Mouse (Mus musculus): ENCODE measurements around the gene Rnf43.

Rnf43 gene

GRCm38 (mm10) chr11:87678545-87678944 lies 16.0 kb downstream of the Rnf43 start:
- WGBS: 88% methylated on average over 4 of the region's 4 CpGs

GRCm38 (mm10) chr11:87678976-87679375 lies 16.5 kb downstream of the Rnf43 start:
- 90% methylated on average over 7 of the region's 7 CpGs for WGBS

DNA sequence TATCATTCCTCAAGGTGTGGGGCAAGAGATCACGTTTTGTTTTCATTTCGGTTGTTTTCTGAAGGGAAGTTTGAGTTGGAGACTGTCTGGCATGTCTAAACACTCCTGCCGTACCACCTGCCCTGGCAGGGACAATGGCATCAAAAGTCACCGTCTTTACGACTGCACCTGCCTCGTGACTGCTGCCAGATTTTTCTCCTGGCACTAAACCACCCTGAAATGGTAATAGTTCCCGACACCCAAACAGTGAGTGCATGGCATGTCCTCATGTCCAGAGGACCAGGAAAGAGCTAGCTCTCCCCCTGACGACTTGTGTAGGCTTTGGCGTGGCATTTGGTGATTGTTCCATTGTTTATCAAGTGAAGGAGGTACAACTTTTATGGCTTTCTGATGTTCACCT lies 18.3 kb downstream of the Rnf43 start:
- WGBS: 85% methylated on average over 9 of the region's 9 CpGs

GRCm38 (mm10) chr11:87682096-87682495 lies 19.6 kb downstream of the Rnf43 start:
- WGBS: 92% methylated on average over 12 of the region's 12 CpGs

GRCm38 (mm10) chr11:87682838-87683571 lies 20.5 kb downstream of the Rnf43 start:
- WGBS: 65% methylated on average over 13 of the region's 13 CpGs

DNA sequence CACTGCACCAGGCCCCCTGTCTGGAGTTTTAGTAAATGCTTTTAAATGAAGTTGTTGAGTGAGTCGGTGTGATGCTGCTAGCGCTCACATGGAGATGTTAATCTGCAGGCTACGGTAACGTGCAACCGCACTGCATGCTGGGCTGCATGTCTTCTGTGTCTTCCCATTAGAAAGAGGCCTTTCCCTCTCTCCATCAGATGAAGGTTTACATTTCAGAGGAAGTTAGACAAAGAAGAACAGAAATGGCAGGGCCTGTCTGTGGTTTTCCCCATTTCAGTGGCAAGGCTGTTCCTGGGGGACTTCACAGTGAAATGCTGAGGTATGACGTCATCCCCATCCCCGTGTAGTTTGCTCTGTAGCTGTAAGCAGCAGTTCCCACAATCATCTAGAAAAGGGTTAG lies 23.9 kb downstream of the Rnf43 start:
- WGBS: 70% methylated on average over 7 of the region's 7 CpGs

DNA sequence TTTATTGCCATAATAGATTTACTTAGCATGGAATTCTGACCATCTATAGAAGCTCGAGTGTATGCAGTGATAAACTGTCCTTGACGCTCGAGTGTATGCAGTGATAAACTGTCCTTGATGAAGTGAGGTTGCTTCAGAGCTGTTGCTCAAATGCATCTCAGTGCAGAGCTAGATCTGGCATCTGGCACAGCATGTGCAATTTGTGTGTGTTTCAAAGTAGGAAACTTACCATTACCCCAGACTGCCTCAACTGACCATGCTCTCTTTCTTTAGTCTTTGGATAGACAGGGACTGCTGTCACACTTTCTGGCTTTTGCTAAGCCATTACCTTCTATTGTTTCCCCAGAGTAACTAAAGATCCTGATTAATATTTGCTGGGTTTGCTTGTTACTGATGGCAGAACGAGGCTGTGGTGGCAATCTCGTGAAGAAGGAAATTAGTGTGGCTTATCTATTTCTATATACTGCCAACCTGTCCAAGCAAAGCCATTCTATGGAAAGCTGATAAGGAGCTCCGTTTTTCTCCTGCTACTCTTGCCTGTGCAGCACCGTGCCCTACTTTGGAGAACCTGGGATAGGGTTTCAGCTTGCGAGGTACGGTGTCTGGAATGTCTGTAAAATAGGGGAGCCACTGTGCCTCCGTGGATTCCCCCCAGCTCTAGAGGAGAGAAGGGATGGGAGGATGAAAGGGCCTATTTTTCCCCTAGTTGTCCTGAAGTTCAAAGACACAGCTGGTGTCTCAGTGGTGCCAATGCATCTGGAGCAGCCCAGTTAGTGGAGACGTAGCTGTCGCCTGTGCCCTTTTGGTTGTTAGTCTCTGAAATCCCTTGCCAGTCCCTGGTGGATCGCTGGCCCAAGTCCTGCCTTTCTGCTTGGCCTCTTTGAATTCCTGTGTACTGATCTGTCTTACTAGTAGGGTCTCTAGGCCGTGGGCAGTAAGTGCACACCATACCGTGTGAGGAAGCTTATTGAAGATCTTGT lies 25.0 kb downstream of the Rnf43 start:
- 74% methylated on average over 15 of the region's 15 CpGs for WGBS

- 85% methylated on average over 11 of the region's 11 CpGs for WGBS
Measured at GRCm38 (mm10) chr11:87688478-87689203, 26.1 kb downstream of the Rnf43 start.

DNA sequence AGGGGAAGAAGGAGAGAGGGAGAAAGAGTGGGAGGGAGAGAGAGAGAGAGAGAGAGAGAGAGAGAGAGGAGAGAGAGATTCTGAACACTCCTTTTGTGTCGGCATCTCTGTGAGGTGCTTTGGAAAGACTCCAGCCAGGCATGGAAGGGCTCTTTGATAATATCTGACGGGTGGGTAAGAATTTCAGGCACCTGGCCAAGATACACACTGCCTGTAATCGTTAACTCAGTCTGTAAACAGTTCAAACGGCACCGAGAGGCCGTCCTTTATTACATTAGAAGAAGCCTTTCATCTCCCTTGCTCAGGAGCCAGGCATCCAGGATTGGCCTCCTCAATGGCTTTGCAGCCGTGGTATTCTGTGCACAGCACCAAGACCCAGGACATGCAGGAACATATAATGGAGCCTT lies 26.9 kb downstream of the Rnf43 start:
- WGBS: 44% methylated on average over 7 of the region's 7 CpGs

DNA sequence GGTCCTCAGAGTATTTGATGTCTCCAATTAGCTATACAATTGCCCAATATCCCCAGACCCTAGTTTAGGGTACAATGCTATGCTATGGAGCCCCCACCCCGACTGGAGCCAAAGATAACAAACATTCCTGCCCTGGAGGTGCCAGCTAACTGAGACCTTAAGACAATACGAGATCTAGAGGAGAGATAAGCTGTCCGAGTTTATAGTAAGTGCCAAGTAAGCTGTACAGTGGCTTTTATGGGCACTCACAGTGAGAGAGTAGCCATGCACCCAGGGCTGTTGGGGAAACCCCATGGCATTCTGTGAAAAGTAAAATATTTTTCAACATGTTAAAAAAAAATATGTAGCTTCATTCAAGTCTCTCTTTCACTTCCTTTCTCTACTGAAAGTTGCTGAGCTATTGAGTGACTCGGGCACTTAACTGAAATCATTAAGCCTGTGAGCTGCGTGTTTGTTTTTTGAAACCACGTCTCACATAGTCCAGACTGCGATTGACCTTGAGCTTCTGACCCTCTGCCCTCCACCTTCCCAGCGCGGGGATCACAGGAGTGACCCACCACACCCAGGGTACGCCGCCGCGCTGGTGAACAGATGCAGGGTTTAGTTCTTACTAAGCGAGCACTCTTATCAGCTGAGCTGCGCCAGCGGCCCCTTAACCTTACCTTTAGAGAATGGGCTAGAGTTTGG lies 27.7 kb downstream of the Rnf43 start:
- 77% methylated on average over 16 of the region's 16 CpGs for WGBS

- 88% methylated on average over 14 of the region's 14 CpGs for WGBS
Measured at GRCm38 (mm10) chr11:87697131-87697682, 34.7 kb downstream of the Rnf43 start.

DNA sequence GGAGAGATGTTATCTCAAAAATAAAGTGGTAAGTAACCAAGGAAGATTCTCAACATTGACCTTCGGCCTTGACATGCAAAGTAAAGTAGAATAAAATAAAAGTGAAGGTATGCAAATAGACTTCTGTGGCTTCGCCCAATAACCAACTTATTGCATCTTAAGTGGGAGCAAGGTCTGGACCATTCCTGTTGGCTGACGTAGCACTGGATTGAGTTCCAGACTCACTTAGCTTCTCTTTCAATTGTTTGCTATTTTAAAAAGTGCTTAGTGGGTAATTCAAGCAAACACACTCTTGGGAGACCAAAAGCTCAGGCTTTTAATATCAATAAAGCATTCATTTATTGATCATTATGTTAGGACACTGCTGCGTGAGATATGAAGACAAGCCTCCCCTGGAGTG lies 35.6 kb downstream of the Rnf43 start:
- 89% methylated on average over 4 of the region's 4 CpGs for WGBS

GRCm38 (mm10) chr11:87701108-87701507 lies 38.6 kb downstream of the Rnf43 start:
- 88% methylated on average over 6 of the region's 6 CpGs for WGBS

GRCm38 (mm10) chr11:87701877-87702620 lies 39.5 kb downstream of the Rnf43 start:
- WGBS: 86% methylated on average over 14 of the region's 14 CpGs

DNA sequence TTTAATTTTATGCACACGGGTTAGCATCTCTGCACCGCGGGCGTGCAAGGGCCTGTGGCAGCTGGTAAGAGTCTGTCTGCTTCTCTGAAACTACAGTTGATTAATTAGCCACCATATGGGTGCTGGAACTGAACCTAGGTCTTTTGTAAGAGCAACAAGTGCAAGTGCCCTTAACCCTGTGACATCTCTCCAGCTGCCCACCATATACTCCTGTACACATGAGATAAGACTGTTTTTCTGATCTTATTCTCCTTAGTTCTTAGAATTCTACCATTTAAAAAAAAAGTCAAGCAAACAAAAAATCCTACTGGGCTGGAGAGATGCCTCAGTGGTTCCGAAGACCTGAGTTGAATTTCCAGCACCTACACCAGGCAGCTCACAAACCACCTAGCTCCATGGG lies 41.1 kb downstream of the Rnf43 start:
- WGBS: 84% methylated on average over 5 of the region's 5 CpGs

DNA sequence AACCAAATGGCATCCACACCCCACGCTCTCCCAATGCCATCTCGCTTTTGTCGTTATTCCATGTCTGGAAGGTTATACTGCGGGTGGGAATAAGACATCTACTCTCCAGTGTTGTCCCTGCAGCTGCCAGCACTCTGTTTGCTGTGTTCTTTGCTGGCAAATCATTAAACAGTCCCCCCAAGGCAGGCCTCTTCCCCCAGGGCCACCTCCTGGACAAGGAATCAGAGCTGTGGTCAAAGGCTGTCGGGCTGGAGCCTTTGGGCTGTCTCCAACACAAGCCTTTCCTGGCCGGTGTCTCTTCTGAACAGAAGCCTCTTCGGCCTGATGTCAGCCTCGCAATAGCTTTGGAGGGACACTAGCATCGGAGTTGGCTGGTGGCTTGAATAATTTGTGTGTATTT lies 41.8 kb downstream of the Rnf43 start:
- 72% methylated on average over 9 of the region's 9 CpGs for WGBS

- 60% methylated on average over 8 of the region's 8 CpGs for WGBS
Measured at GRCm38 (mm10) chr11:87707570-87707969, 45.0 kb downstream of the Rnf43 start.

DNA sequence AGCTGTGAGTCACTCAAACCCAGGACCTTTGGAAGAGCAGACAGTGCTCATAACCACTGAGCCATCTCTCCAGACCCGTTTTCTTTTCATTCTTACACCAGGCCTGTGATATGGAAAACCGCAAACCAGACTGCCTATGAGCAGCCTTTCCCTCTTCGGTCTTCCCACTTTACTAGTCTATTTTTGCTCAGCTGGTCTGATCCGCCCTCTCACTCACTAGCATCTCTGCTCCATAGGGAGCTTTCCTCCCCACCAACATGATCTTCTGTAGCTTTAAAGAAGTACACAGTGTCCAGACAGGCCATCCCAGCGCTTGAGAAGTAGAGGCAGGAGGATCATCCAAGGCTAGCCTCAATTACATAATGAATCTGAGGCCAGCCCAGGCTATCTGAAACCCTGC lies 46.5 kb downstream of the Rnf43 start:
- WGBS: 41% methylated on average over 5 of the region's 5 CpGs

GRCm38 (mm10) chr11:87709513-87710261 lies 47.2 kb downstream of the Rnf43 start:
- 27% methylated on average over 21 of the region's 21 CpGs for WGBS

DNA sequence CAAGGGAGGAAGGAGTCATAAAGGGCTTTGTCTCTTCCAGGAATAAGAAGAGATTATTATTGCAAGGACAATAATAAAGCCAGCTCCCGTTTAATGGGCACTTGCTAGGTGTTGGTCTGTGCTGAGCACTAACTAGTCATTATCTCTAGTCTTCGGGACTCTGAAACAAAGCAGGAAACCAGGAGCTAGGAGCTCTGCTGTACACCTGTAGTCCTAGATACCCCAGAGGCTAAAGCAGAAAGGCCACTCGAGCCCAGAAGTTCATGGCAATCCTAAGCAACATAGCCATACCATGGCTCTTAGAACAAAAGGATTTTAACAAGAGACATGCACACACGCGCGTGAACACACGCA lies 47.7 kb downstream of the Rnf43 start:
- WGBS: 72% methylated on average over 7 of the region's 7 CpGs

Data from cerebral cortex, adult 2 months (tissue).